Mouse (Mus musculus): Measurements from ENCODE around the gene Kdelc2. TPM values are rescaled to one million over a fixed set of nuclear protein-coding genes. Genes with fewer than 3 reads are reported as not detected.

The Kdelc2 gene
- polyA plus RNA-seq, 1 experiment from 2014 or later: 7.2 TPM

- Histone ChIP-seq H3K4me2 (ENCODE audit: low read length) (no peak overlapping the region), H3K36me3 (ENCODE audit: control insufficient read depth, insufficient read depth, low read length) (no peaks in the 10 kb centered on the region), H3K9ac (ENCODE audit: low read depth, low read length) (no peak overlapping the region), H3K4me3 (ENCODE audit: low read length) (no peak overlapping the region), H3K27me3 (replicated peaks; ENCODE audit: control insufficient read depth, insufficient read depth, low read length) (no peaks in the 10 kb centered on the region), H3K27ac (ENCODE audit: low read depth, low read length) (no peak overlapping the region), H3K4me1 (ENCODE audit: control insufficient read depth, insufficient read depth, low read depth, low read length) (no peaks in the 10 kb centered on the region; the same call in 1 of the 2 replicates), H3K9me3 (ENCODE audit: control insufficient read depth, low read length) (0 out of 2 replicates have a peak, but pooled peaks cover 2% of the 10 kb centered on the region)
- WGBS: 69% methylated on average over 6 of the region's 6 CpGs
- ATAC-seq: no peak
These were observed 37.4 kb upstream of the Kdelc2 start for GRCm38 (mm10) chr9:53346402-53346801.

- Histone ChIP-seq H3K4me1 (ENCODE audit: control insufficient read depth, insufficient read depth, low read depth, low read length) (no peaks in the 10 kb centered on the region), H3K27ac (ENCODE audit: low read depth, low read length) (no peak overlapping the region), H3K4me2 (ENCODE audit: low read length) (no peak overlapping the region), H3K4me3 (ENCODE audit: low read length) (no peak overlapping the region), H3K27me3 (replicated peaks; ENCODE audit: control insufficient read depth, insufficient read depth, low read length) (no peaks in the 10 kb centered on the region), H3K9ac (ENCODE audit: low read depth, low read length) (no peak overlapping the region), H3K9me3 (ENCODE audit: control insufficient read depth, low read length) (0 out of 2 replicates have a peak, but pooled peaks cover 2% of the 10 kb centered on the region), H3K36me3 (ENCODE audit: control insufficient read depth, insufficient read depth, low read length) (no peaks in the 10 kb centered on the region)
- WGBS: 81% methylated on average over 1 of the region's 1 CpGs
- no peak for ATAC-seq
These were observed 34.6 kb upstream of the Kdelc2 start for GRCm38 (mm10) chr9:53349211-53349610.

GRCm38 (mm10) chr9:53350331-53350730 is 33.5 kb upstream of the Kdelc2 start:
- no peaks in the 10 kb centered on the region for H3K27me3 ChIP-seq (replicated peaks; ENCODE audit: control insufficient read depth, insufficient read depth, low read length)
- ATAC-seq: no peak
- H3K36me3 ChIP-seq (ENCODE audit: control insufficient read depth, insufficient read depth, low read length): no peaks in the 10 kb centered on the region
- no peak overlapping the region for H3K4me2 ChIP-seq (ENCODE audit: low read length)
- 93% methylated on average over 2 of the region's 2 CpGs for WGBS
- no peaks in the 10 kb centered on the region for H3K4me1 ChIP-seq (ENCODE audit: control insufficient read depth, insufficient read depth, low read depth, low read length)
- H3K4me3 ChIP-seq (ENCODE audit: low read length): no peak overlapping the region
- H3K27ac ChIP-seq (ENCODE audit: low read depth, low read length): no peak overlapping the region
- H3K9ac ChIP-seq (ENCODE audit: low read depth, low read length): no peak overlapping the region
- H3K9me3 ChIP-seq (ENCODE audit: control insufficient read depth, low read length): 0 out of 2 replicates have a peak, but pooled peaks cover 2% of the 10 kb centered on the region

- Histone ChIP-seq H3K9ac (ENCODE audit: low read depth, low read length) (no peak overlapping the region), H3K4me2 (ENCODE audit: low read length) (no peak overlapping the region), H3K4me1 (ENCODE audit: control insufficient read depth, insufficient read depth, low read depth, low read length) (no peaks in the 10 kb centered on the region), H3K36me3 (ENCODE audit: control insufficient read depth, insufficient read depth, low read length) (no peaks in the 10 kb centered on the region), H3K27me3 (replicated peaks; ENCODE audit: control insufficient read depth, insufficient read depth, low read length) (no peaks in the 10 kb centered on the region), H3K27ac (ENCODE audit: low read depth, low read length) (no peak overlapping the region), H3K9me3 (ENCODE audit: control insufficient read depth, low read length) (0 out of 2 replicates have a peak, but pooled peaks cover 2% of the 10 kb centered on the region), H3K4me3 (ENCODE audit: low read length) (no peak overlapping the region)
- WGBS: 90% methylated on average over 6 of the region's 6 CpGs
- ATAC-seq: no peak
These were observed 31.9 kb upstream of the Kdelc2 start for GRCm38 (mm10) chr9:53351899-53352298.

- Histone ChIP-seq H3K9ac (ENCODE audit: low read depth, low read length) (no peak overlapping the region), H3K27ac (ENCODE audit: low read depth, low read length) (no peak overlapping the region), H3K9me3 (ENCODE audit: control insufficient read depth, low read length) (0 out of 2 replicates have a peak, but pooled peaks cover 2% of the 10 kb centered on the region), H3K4me1 (ENCODE audit: control insufficient read depth, insufficient read depth, low read depth, low read length) (no peaks in the 10 kb centered on the region), H3K4me3 (ENCODE audit: low read length) (no peak overlapping the region), H3K36me3 (ENCODE audit: control insufficient read depth, insufficient read depth, low read length) (no peaks in the 10 kb centered on the region), H3K27me3 (replicated peaks; ENCODE audit: control insufficient read depth, insufficient read depth, low read length) (no peaks in the 10 kb centered on the region), H3K4me2 (ENCODE audit: low read length) (no peak overlapping the region)
- no peak for ATAC-seq
- 91% methylated on average over 5 of the region's 5 CpGs for WGBS
These were observed 30.7 kb upstream of the Kdelc2 start for GRCm38 (mm10) chr9:53353161-53353560.

GRCm38 (mm10) chr9:53356219-53357155 is 27.3 kb upstream of the Kdelc2 start:
- H3K9ac ChIP-seq (ENCODE audit: low read depth, low read length): no peak overlapping the region
- no peak for ATAC-seq
- no peak overlapping the region for H3K27ac ChIP-seq (ENCODE audit: low read depth, low read length)
- H3K36me3 ChIP-seq (ENCODE audit: control insufficient read depth, insufficient read depth, low read length): no peaks in the 10 kb centered on the region
- no peaks in the 10 kb centered on the region for H3K27me3 ChIP-seq (replicated peaks; ENCODE audit: control insufficient read depth, insufficient read depth, low read length)
- no peak overlapping the region for H3K4me2 ChIP-seq (ENCODE audit: low read length)
- H3K4me3 ChIP-seq (ENCODE audit: low read length): no peak overlapping the region
- H3K9me3 ChIP-seq (ENCODE audit: control insufficient read depth, low read length): no peaks in the 10 kb centered on the region
- H3K4me1 ChIP-seq (ENCODE audit: control insufficient read depth, insufficient read depth, low read depth, low read length): no peaks in the 10 kb centered on the region
- 76% methylated on average over 14 of the region's 14 CpGs for WGBS

- Histone ChIP-seq H3K9me3 (ENCODE audit: control insufficient read depth, low read length) (no peaks in the 10 kb centered on the region), H3K9ac (ENCODE audit: low read depth, low read length) (no peak overlapping the region), H3K4me1 (ENCODE audit: control insufficient read depth, insufficient read depth, low read depth, low read length) (no peaks in the 10 kb centered on the region), H3K27me3 (replicated peaks; ENCODE audit: control insufficient read depth, insufficient read depth, low read length) (no peaks in the 10 kb centered on the region), H3K36me3 (ENCODE audit: control insufficient read depth, insufficient read depth, low read length) (no peaks in the 10 kb centered on the region), H3K4me3 (ENCODE audit: low read length) (no peak overlapping the region), H3K27ac (ENCODE audit: low read depth, low read length) (no peak overlapping the region), H3K4me2 (ENCODE audit: low read length) (no peak overlapping the region)
- ATAC-seq: no peak
- WGBS: 71% methylated on average over 3 of the region's 3 CpGs
These were observed 12.5 kb upstream of the Kdelc2 start for GRCm38 (mm10) chr9:53371339-53371738.

GRCm38 (mm10) chr9:53375907-53376306 is 7.9 kb upstream of the Kdelc2 start:
- H3K36me3 ChIP-seq (ENCODE audit: control insufficient read depth, insufficient read depth, low read length): no peaks in the 10 kb centered on the region
- no peak overlapping the region for H3K9ac ChIP-seq (ENCODE audit: low read depth, low read length)
- H3K9me3 ChIP-seq (ENCODE audit: control insufficient read depth, low read length): no peaks in the 10 kb centered on the region
- H3K4me2 ChIP-seq (ENCODE audit: low read length): no peak overlapping the region
- WGBS: 78% methylated on average over 4 of the region's 4 CpGs
- H3K27me3 ChIP-seq (replicated peaks; ENCODE audit: control insufficient read depth, insufficient read depth, low read length): no peaks in the 10 kb centered on the region
- no peak overlapping the region for H3K27ac ChIP-seq (ENCODE audit: low read depth, low read length)
- H3K4me1 ChIP-seq (ENCODE audit: control insufficient read depth, insufficient read depth, low read depth, low read length): no peaks in the 10 kb centered on the region
- no peak overlapping the region for H3K4me3 ChIP-seq (ENCODE audit: low read length)
- ATAC-seq: no peak

GRCm38 (mm10) chr9:53376820-53377219 is 7.0 kb upstream of the Kdelc2 start:
- no peak overlapping the region for H3K27ac ChIP-seq (ENCODE audit: low read depth, low read length)
- WGBS: 86% methylated on average over 13 of the region's 13 CpGs
- H3K9me3 ChIP-seq (ENCODE audit: control insufficient read depth, low read length): no peaks in the 10 kb centered on the region
- no peak overlapping the region for H3K4me2 ChIP-seq (ENCODE audit: low read length)
- no peaks in the 10 kb centered on the region for H3K4me1 ChIP-seq (ENCODE audit: control insufficient read depth, insufficient read depth, low read depth, low read length)
- no peaks in the 10 kb centered on the region for H3K27me3 ChIP-seq (replicated peaks; ENCODE audit: control insufficient read depth, insufficient read depth, low read length)
- no peak for ATAC-seq
- no peak overlapping the region for H3K4me3 ChIP-seq (ENCODE audit: low read length)
- no peak overlapping the region for H3K9ac ChIP-seq (ENCODE audit: low read depth, low read length)
- no peaks in the 10 kb centered on the region for H3K36me3 ChIP-seq (ENCODE audit: control insufficient read depth, insufficient read depth, low read length)
